Mouse (Mus musculus): Measurements from ENCODE around the gene Tbr1. TPM values are rescaled to one million over a fixed set of nuclear protein-coding genes. Genes with fewer than 3 reads are reported as not detected.
A peak's percentile ranks its signal among the peaks of the same experiment; 100 is the strongest.

The Tbr1 gene
- total RNA-seq, 2 experiments from 2014 or later = 110 to 113 TPM

GRCm38 (mm10) chr2:61809381-61809780, 6.7 kb downstream of the Tbr1 start:
- intact Hi-C loops (cut with DNase I) = loop anchor here (5.0 kb wide), 1 partner anchor 97 kb away; the partner anchor contains the start of gene Psmd14
- DNase-seq (ENCODE audit: low spot score in 2 of 2) = no peak

GRCm38 (mm10) chr2:61810751-61811150, 8.0 kb downstream of the Tbr1 start:
- DNase-seq (ENCODE audit: low spot score in 2 of 2) = no peak
- intact Hi-C loops (cut with DNase I) = loop anchor here (10.0 kb wide), 1 partner anchor 474 kb away; no protein-coding TSS in a partner anchor

GRCm38 (mm10) chr2:61811163-61811506, 8.4 kb downstream of the Tbr1 start:
- intact Hi-C loops (cut with DNase I) = loop anchor here (10.0 kb wide), 1 partner anchor 474 kb away; no protein-coding TSS in a partner anchor

GRCm38 (mm10) chr2:61811507-61812421, 9.0 kb downstream of the Tbr1 start:
- no peak for DNase-seq (ENCODE audit: low spot score in 2 of 2)
- intact Hi-C loops (cut with DNase I) = loop anchor here (2.0 to 10.0 kb wide), 2 partner anchors 155 to 473 kb away; no protein-coding TSS in a partner anchor

More at GRCm38 (mm10) chr2:61811163-61811506, 8.4 kb downstream of the Tbr1 start:
- no peak for DNase-seq (ENCODE audit: low spot score in 2 of 2)

GRCm38 (mm10) chr2:61812536-61812935, 9.8 kb downstream of the Tbr1 start:
- DNase-seq (ENCODE audit: low spot score in 2 of 2) = no peak
- intact Hi-C loops (cut with DNase I) = loop anchor here (2.0 to 10.0 kb wide), 2 partner anchors 156 to 472 kb away; no protein-coding TSS in a partner anchor

GRCm38 (mm10) chr2:61813106-61813505, 10.4 kb downstream of the Tbr1 start:
- no peak for DNase-seq (ENCODE audit: low spot score in 2 of 2)
- intact Hi-C loops (cut with DNase I) = loop anchor here (2.0 to 10.0 kb wide), 2 partner anchors 156 to 472 kb away; no protein-coding TSS in a partner anchor

GRCm38 (mm10) chr2:61813521-61813920, 10.8 kb downstream of the Tbr1 start:
- no peak for DNase-seq (ENCODE audit: low spot score in 2 of 2)
- intact Hi-C loops (cut with DNase I) = loop anchor here (2.0 to 10.0 kb wide), 2 partner anchors 157 to 471 kb away; no protein-coding TSS in a partner anchor

GRCm38 (mm10) chr2:61814548-61815473, 12.1 kb downstream of the Tbr1 start:
- DNase-seq (ENCODE audit: low spot score in 2 of 2) = peak in 1 of 2 experiments; percentile 48
- intact Hi-C loops (cut with DNase I) = loop anchor here (2.0 to 10.0 kb wide), 3 partner anchors 152 to 812 kb away; no protein-coding TSS in a partner anchor

GRCm38 (mm10) chr2:61815583-61816313, 13.0 kb downstream of the Tbr1 start:
- DNase-seq (ENCODE audit: low spot score in 2 of 2) = peak; percentile 65 to 68
- intact Hi-C loops (cut with DNase I) = loop anchor here (2.0 to 10.0 kb wide), 3 partner anchors 152 to 811 kb away; no protein-coding TSS in a partner anchor

- DNase-seq (ENCODE audit: low spot score in 2 of 2) = no peak
- intact Hi-C loops (cut with DNase I) = loop anchor here (5.0 to 10.0 kb wide), 2 partner anchors 149 to 467 kb away; no protein-coding TSS in a partner anchor
Measured at GRCm38 (mm10) chr2:61818197-61818596, 15.5 kb downstream of the Tbr1 start.

GRCm38 (mm10) chr2:61820203-61820602, 17.5 kb downstream of the Tbr1 start:
- DNase-seq (ENCODE audit: low spot score in 2 of 2) = no peak
- intact Hi-C loops (cut with DNase I) = no loop called here

GRCm38 (mm10) chr2:61823426-61824140, 20.9 kb downstream of the Tbr1 start:
- DNase-seq (ENCODE audit: low spot score in 2 of 2) = no peak
- intact Hi-C loops (cut with DNase I) = no loop called here

GRCm38 (mm10) chr2:61837243-61837806, 34.6 kb downstream of the Tbr1 start:
- no peak for DNase-seq (ENCODE audit: low spot score in 2 of 2)
- intact Hi-C loops (cut with DNase I) = no loop called here

Small RNA genes lying within 50 kb of the gene (microRNA-seq; reads per million reads assigned to microRNA genes)
- 0 reads per million in 2 experiments for gene Gm22403

Other genes with a start within 250 kb of the Tbr1 start
- 10 to 100 TPM; 26.3 to 27.1 TPM for gene Tank, start 224.3 kb upstream of the Tbr1 start, total RNA-seq (2021)
- gene Psmd14, start 91.2 kb upstream of the Tbr1 start, total RNA-seq (2021) = 100 to 1,000 TPM; 102 to 108 TPM
- gene Slc4a10, start 243.5 kb downstream of the Tbr1 start, total RNA-seq (2021) = 100 to 1,000 TPM; 191 to 198 TPM

Measured in left cerebral cortex, postnatal 14 days (tissue).